Mouse (Mus musculus): Measurements from ENCODE around the gene Sfxn5.

Sfxn5 gene

GRCm38 (mm10) chr6:85334851-85335250 lies 1.6 kb upstream of the Sfxn5 start:
- CTCF ChIA-PET = interaction anchor here (0.6 to 1.2 kb wide), 3 partner anchors 11 to 1702 kb away, joined by 3 to 5 read pairs (median 3); no protein-coding TSS in a partner anchor

GRCm38 (mm10) chr6:85334251-85334650 lies 1.0 kb upstream of the Sfxn5 start:
- CTCF ChIA-PET = interaction anchor here (0.6 to 1.2 kb wide), 2 partner anchors 12 to 61 kb away, joined by 3 to 5 read pairs; no protein-coding TSS in a partner anchor

GRCm38 (mm10) chr6:85333732-85334131 lies 510 bp upstream of the Sfxn5 start:
- CTCF ChIA-PET = no interaction called here

- CTCF ChIA-PET = no interaction called here
Observed at GRCm38 (mm10) chr6:85332351-85332999, 747 bp downstream of the Sfxn5 start.

GRCm38 (mm10) chr6:85331736-85332135 lies 1.5 kb downstream of the Sfxn5 start:
- CTCF ChIA-PET = no interaction called here

- CTCF ChIA-PET = no interaction called here
Observed at GRCm38 (mm10) chr6:85331221-85331735, 1.9 kb downstream of the Sfxn5 start.

GRCm38 (mm10) chr6:85329666-85330185 lies 3.5 kb downstream of the Sfxn5 start:
- CTCF ChIA-PET = no interaction called here

GRCm38 (mm10) chr6:85326564-85326963 lies 6.7 kb downstream of the Sfxn5 start:
- CTCF ChIA-PET = no interaction called here

GRCm38 (mm10) chr6:85325109-85325508 lies 8.1 kb downstream of the Sfxn5 start:
- CTCF ChIA-PET = no interaction called here

- CTCF ChIA-PET = interaction anchor here (0.5 kb wide), 1 partner anchor 101 kb away, joined by 3 read pairs; no protein-coding TSS in a partner anchor
Observed at GRCm38 (mm10) chr6:85320445-85320866, 12.8 kb downstream of the Sfxn5 start.

GRCm38 (mm10) chr6:85316211-85316610 lies 17.0 kb downstream of the Sfxn5 start:
- CTCF ChIA-PET = no interaction called here

GRCm38 (mm10) chr6:85314064-85314798 lies 19.0 kb downstream of the Sfxn5 start:
- CTCF ChIA-PET = no interaction called here

GRCm38 (mm10) chr6:85307894-85308293 lies 25.3 kb downstream of the Sfxn5 start:
- CTCF ChIA-PET = no interaction called here

- CTCF ChIA-PET = interaction anchor here (0.9 kb wide), 1 partner anchor 18 kb away, joined by 3 read pairs; no protein-coding TSS in a partner anchor
Observed at GRCm38 (mm10) chr6:85306375-85306774, 26.8 kb downstream of the Sfxn5 start.

- CTCF ChIA-PET = interaction anchor here (0.9 kb wide), 1 partner anchor 19 kb away, joined by 3 read pairs; no protein-coding TSS in a partner anchor
Observed at GRCm38 (mm10) chr6:85305826-85306225, 27.4 kb downstream of the Sfxn5 start.

- CTCF ChIA-PET = no interaction called here
Observed at GRCm38 (mm10) chr6:85304966-85305365, 28.3 kb downstream of the Sfxn5 start.

GRCm38 (mm10) chr6:85302326-85303055 lies 30.7 kb downstream of the Sfxn5 start:
- CTCF ChIA-PET = no interaction called here

GRCm38 (mm10) chr6:85295384-85296167 lies 37.6 kb downstream of the Sfxn5 start:
- CTCF ChIA-PET = no interaction called here

- CTCF ChIA-PET = interaction anchor here (0.6 to 0.9 kb wide), 2 partner anchors 97 to 103 kb away, joined by 3 to 4 read pairs; no protein-coding TSS in a partner anchor
Observed at GRCm38 (mm10) chr6:85294004-85294379, 39.2 kb downstream of the Sfxn5 start.

GRCm38 (mm10) chr6:85293255-85294003 lies 39.8 kb downstream of the Sfxn5 start:
- CTCF ChIA-PET = interaction anchor here (0.6 kb wide), 1 partner anchor 104 kb away, joined by 3 read pairs; no protein-coding TSS in a partner anchor

Data from spleen, embryonic (tissue).